Mouse (Mus musculus) lung, embryonic 15.5 days (tissue): ENCODE results near the gene Pnmt. TPM values are rescaled to one million over a fixed set of nuclear protein-coding genes. Genes with fewer than 3 reads are reported as not detected.

Experiments used
- ATAC-seq: fragments of 200-750 bp; cut with Nextera tagmentation; 2 replicates; pipeline ENCODE4 v1.8.0; 2017; ENCODE audit warnings: moderate number of reproducible peaks, borderline replicate concordance; ENCODE audit not compliant: low FRiP score, low TSS enrichment; ENCODE audit errors: extremely low read depth
- H3K27ac ChIP-seq: fragments of 300-500 bp; sonication (generic); 2 replicates; pipeline ENCODE4 v1.5.1; 2015; ENCODE audit warnings: moderate library complexity, mild to moderate bottlenecking, inconsistent platforms
- H3K27me3 ChIP-seq: fragments of 300-500 bp; sonication (generic); 2 replicates; pipeline ENCODE4 v1.6.1; 2015; ENCODE audit warnings: inconsistent platforms
- H3K36me3 ChIP-seq: fragments of 300-500 bp; sonication (generic); 2 replicates; pipeline ENCODE4 v1.6.1; 2015; ENCODE audit warnings: inconsistent platforms
- H3K4me1 ChIP-seq: fragments of 300-500 bp; sonication (generic); 2 replicates; pipeline ENCODE4 v1.6.1; 2015; ENCODE audit warnings: inconsistent platforms
- H3K4me2 ChIP-seq: fragments of 300-500 bp; sonication (generic); 2 replicates; pipeline ENCODE4 v1.6.1; 2015; ENCODE audit warnings: inconsistent platforms, mild to moderate bottlenecking, moderate library complexity
- H3K4me3 ChIP-seq: fragments of 300-500 bp; sonication (generic); 2 replicates; pipeline ENCODE4 v1.5.1; 2015; ENCODE audit warnings: mild to moderate bottlenecking, inconsistent platforms
- H3K9ac ChIP-seq: fragments of 300-500 bp; sonication (generic); 2 replicates; pipeline ENCODE4 v1.6.1; 2015; ENCODE audit warnings: inconsistent platforms
- H3K9me3 ChIP-seq: fragments of 300-500 bp; sonication (generic); 2 replicates; pipeline ENCODE4 v1.6.1; 2016; ENCODE audit warnings: inconsistent platforms
- WGBS: fragments of 180-500 bp; shearing (Covaris S2); methylation state at CpG from one replicate; pipeline ENCODE4 v1.1.7; 2015; 5-methylcytosine and 5-hydroxymethylcytosine counted together
- polyA plus RNA-seq: library from polyadenylated mRNA; unstranded; fragments of >200 nt; fragmentation: Nextera tagmentation; extraction: Ambion mirVana; gene quantifications from 2 replicates; pipeline ENCODE4 v1.2.1, GENCODE M21; 2015

Pnmt gene
- polyA plus RNA-seq, result 0.12 TPM in 1 of 2 replicates, not detected in the other

DNA sequence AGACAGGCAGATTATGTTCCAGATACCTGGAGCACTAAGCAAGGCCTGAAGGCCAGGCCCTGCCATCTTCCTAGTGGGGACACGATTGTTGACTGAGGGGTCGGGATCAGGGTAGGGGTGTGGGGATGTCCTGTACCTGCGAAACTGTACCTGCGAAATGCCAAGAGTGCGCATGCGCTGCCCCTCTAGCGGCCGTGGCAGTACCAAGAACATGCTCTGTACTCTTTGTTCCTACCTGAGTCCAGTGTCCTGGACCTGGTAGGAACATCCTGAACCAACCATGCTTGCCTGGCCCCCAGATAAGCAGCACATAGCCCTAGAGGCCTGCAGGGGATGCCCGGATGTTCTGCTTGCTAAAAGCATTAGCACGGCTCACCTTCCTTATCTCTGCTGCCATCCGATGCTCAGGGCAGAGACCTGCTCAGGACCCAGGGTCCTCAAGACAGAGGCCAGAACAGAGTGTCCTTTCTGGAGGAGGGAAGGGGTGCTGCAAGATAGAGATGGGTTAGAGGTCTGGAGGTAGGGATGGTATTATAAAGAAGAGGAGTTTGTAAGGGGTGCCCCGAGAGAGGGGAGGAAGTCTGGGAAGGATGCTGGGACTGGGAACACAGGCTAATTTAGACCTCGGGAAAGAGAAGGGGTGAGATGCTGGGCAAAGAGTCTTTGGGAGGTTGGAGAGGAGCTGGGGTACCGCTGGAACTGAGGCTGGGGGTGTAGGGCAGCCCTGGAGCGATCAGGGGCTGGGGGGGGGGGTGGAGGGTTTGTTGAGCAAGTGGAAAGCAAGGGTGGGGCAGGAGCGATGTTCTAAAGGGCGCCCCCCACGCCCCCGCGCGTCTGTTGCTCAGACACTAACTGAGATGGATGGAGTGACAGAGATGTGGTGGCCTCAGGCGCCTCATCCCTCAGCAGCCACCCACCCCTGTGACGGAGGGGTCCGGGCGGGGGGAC is at the start of gene Pnmt:
Pnmt (plus strand) TSS at position 813 of the 948 bp plus-strand sequence.
- no peak within 1 kb of the TSS for H3K9ac ChIP-seq
- no peak within 1 kb of the TSS for H3K27ac ChIP-seq
- H3K9me3 ChIP-seq, result no peaks in the 10 kb centered on the region
- 38% methylated on average over 25 of the region's 25 CpGs for WGBS
- ATAC-seq, result no peak
- no peak within 1 kb of the TSS for H3K4me2 ChIP-seq
- peaks cover 54% of the 10 kb centered on the region for H3K27me3 ChIP-seq
- H3K4me1 ChIP-seq, result peaks cover 28% of the 10 kb centered on the region
- 0 out of 2 replicates have a peak, but pooled peaks cover under 1% of the 10 kb centered on the region for H3K36me3 ChIP-seq
- H3K4me3 ChIP-seq, result no peak within 1 kb of the TSS

DNA sequence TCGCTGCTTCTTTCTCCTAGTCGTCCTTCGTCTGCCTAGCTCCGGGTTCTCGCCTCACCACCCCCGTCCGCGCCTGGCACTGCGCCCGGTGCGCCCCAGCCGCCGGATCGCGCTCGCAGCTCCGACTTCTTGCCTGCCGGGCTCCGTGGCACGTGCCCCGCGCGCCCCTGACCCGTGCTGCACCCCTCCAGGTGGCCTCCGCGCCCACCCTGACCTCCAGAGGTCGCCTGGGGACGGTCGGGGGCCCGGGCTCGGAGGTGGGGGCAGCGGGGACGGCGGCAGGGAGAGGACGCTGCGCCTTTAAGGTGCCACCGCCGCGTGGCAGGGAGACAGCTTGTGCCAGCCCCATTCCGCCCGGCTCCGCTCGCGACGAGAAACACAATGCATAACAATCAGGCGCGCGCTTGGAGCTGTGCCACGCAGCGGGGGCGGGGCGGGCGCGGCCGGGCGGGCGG is 47.7 kb upstream of the Pnmt start:
- Histone ChIP-seq H3K4me2 (peak overlapping the region; percentile 96), H3K27ac (no peak overlapping the region), H3K4me3 (peak overlapping the region; percentile 49), H3K9ac (peak overlapping the region; percentile 43), H3K4me1 (peaks cover 24% of the 10 kb centered on the region), H3K9me3 (no peaks in the 10 kb centered on the region), H3K36me3 (no peaks in the 10 kb centered on the region), H3K27me3 (peaks cover 89% of the 10 kb centered on the region)
- ATAC-seq, result no peak
- under 1% methylated on average over 56 of the region's 57 CpGs for WGBS

DNA sequence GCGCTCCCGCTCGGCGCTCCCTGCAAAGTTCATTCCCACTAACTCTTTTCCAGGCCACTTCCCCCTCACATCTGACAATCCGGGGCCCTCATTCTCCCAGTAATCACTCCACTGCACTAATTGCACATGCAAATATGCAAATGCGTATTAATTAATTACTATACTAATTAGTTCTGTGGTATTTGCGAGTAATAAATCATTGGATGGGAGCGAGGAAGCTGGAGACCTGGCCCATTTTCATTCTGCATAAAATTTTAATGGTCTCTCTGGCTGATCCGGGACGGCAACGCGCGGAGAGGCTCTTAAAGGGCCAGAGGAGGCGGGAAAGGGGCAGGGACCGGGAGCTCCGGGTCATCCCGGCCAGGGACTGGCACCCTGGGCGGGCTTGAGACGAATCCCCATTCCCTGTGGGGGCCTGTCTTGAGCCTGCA is 47.2 kb upstream of the Pnmt start:
- peak overlapping the region; percentile 43; the same call in 1 of the 2 replicates for H3K9ac ChIP-seq
- WGBS, result 0% methylated on average over 19 of the region's 19 CpGs
- H3K9me3 ChIP-seq, result no peaks in the 10 kb centered on the region
- peaks cover 24% of the 10 kb centered on the region for H3K4me1 ChIP-seq
- no peak for ATAC-seq
- H3K27me3 ChIP-seq, result peaks cover 85% of the 10 kb centered on the region
- H3K27ac ChIP-seq, result no peak overlapping the region
- H3K36me3 ChIP-seq, result no peaks in the 10 kb centered on the region
- H3K4me3 ChIP-seq, result peak overlapping the region; percentile 49
- H3K4me2 ChIP-seq, result peak overlapping the region; percentile 96

DNA sequence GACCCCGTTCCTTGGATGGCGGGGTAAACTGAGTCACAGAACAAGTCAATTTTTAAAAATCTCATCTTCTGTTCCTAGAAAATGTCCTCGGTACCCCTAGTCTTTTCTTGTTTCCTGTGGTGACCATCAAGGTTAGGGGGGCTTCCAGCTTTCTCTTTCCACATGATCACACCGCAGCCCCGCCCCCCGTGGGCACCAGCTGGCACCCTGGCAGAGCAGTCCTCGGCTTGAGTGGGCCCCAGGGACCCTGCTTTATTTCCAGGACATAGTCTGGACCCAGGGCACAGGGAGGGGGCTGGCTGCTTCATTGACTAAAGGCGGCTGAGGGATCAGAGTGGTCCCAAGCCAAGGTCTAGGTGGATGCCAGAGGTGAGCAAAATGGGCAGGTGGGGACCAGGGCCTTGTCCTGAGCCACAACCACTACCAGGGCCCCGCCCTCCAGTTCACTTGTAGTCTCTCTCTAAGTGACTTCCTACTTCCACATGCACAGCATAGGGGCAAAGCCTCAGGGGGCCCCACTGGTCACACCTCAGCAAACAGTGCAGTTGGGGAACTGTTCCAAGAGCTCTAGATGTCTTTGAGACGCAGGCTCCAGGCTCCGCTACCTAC is 46.5 kb upstream of the Pnmt start:
- Histone ChIP-seq H3K36me3 (no peaks in the 10 kb centered on the region), H3K9me3 (no peaks in the 10 kb centered on the region), H3K4me1 (peaks cover 20% of the 10 kb centered on the region), H3K27ac (no peak overlapping the region), H3K4me2 (peak overlapping the region; percentile 96), H3K4me3 (peak overlapping the region; percentile 49), H3K9ac (no peak overlapping the region), H3K27me3 (peaks cover 83% of the 10 kb centered on the region)
- 9% methylated on average over 11 of the region's 11 CpGs for WGBS
- 0 out of 2 replicates have a peak, but pooled peaks have one; percentile 9 for ATAC-seq

DNA sequence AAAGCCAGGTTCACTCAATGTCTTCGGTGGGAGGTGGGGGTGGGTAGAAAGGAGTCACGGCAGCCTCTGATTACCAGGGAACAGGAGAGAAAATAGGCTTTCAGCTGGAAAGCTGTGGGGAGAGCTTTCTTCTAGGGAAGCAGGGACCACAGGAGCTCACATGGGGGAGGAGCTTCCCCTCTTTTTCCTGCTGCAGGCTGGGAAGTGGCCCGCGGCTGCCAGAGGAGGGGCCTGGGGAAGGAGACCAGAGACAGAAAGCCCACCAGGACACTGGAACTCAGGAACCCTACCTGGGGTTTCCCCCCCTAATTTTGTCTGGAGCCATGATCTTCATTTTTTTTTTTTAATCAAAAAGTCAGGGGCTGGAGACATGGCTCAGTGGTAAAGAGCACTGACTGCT is 45.7 kb upstream of the Pnmt start:
- no peak overlapping the region for H3K27ac ChIP-seq
- no peak overlapping the region for H3K4me2 ChIP-seq
- no peaks in the 10 kb centered on the region for H3K36me3 ChIP-seq
- H3K9ac ChIP-seq, result no peak overlapping the region
- H3K27me3 ChIP-seq, result peaks cover 83% of the 10 kb centered on the region
- H3K4me3 ChIP-seq, result no peak overlapping the region
- WGBS, result 13% methylated on average over 3 of the region's 4 CpGs
- no peak for ATAC-seq
- peaks cover 20% of the 10 kb centered on the region for H3K4me1 ChIP-seq
- H3K9me3 ChIP-seq, result no peaks in the 10 kb centered on the region

DNA sequence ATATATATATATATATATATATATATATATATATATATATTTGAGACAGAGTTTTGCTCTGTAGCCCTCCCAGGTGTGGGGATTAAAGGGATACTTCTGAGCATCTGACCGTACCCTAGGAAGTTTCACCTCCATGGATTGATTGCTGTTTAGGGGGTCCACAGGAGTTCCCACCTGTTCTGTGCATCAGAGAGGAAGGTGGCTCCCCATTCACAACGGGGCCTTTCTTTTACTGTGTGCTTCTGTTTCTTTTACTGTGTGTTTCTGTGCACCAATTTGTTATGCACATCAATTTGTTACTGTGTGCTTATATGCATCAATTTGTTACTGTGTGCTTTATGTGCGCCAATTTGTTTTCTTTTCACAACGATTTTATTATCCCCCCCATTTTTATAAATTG is 45.1 kb upstream of the Pnmt start:
- H3K4me3 ChIP-seq, result no peak overlapping the region
- H3K27me3 ChIP-seq, result peaks cover 82% of the 10 kb centered on the region
- H3K4me1 ChIP-seq, result peaks cover 20% of the 10 kb centered on the region
- no peak overlapping the region for H3K4me2 ChIP-seq
- ATAC-seq, result no peak
- H3K27ac ChIP-seq, result no peak overlapping the region
- no peak overlapping the region for H3K9ac ChIP-seq
- H3K36me3 ChIP-seq, result no peaks in the 10 kb centered on the region
- 47% methylated on average over 4 of the region's 4 CpGs for WGBS
- no peaks in the 10 kb centered on the region for H3K9me3 ChIP-seq

DNA sequence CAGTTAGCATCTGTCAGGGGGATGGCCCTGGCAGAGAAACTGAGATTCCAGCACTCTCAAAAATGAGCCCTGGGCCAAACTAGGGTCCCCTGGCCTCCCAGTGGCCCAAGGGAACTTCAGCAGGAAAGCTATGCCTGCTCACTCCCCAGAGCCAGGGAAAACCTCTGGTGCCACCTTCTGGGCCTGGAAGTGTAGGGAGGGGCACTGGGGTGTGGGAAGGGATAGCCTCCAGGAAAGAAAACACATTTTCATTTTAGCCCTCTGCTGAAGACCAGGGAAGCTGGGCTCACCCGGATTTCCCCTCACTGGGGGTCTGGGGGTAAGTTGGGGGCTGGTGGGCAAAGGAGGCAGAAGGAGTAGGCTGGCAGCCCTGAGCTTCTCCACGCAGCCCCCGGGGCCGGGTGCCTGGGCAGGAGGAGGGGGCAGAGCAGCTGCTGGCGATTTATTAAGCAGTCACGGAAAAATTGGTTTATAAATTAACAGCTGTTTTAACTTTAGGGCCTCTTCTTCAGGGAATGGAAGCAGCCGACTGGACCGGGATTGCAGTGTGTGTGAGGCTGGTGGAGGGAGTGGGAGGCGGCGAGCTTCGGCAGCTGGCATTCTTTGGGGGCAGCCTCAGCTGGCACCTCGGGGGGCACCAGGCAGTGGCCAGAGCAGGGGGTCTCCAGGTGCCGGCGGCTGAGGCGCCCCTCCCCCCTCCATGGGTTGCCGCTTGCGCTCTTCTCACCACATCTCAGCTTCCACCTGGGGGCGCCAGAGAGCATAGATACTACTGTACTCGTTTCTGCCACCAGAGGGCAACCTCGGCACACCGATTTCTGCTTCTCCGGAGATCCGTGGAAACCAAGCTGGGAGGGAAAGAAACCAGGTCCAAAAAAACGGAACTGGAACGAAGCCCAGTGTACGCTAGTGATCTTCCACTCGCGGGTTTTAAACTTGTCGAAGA is 44.0 kb upstream of the Pnmt start:
- Histone ChIP-seq H3K27ac (no peak overlapping the region), H3K9ac (no peak overlapping the region)
- 0 out of 2 replicates have a peak, but pooled peaks have one; percentile 25 for ATAC-seq

DNA sequence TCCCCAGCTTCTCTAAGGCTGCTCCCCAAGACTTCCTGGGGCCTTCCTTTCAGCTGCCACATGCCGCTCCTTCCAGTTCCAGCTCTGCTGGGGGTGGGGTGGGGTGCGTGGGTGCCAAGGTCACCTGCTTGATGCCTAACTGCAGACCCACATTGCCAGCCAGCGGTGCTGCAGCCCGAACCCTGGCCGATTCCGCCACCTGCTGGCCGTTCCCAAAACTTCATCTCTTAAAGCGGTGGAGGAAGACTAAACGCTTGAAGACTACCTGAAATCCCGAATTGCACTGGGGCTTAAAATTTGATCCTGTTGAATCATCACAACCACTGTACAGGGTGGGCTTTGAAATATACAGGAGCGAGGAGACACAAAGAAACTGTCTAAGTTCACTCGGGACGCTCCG is 41.0 kb upstream of the Pnmt start:
- H3K27me3 ChIP-seq, result peaks cover 82% of the 10 kb centered on the region
- H3K4me3 ChIP-seq, result no peak overlapping the region; the same call in 1 of the 2 replicates
- no peak for ATAC-seq
- H3K9ac ChIP-seq, result no peak overlapping the region
- no peaks in the 10 kb centered on the region for H3K9me3 ChIP-seq
- H3K27ac ChIP-seq, result no peak overlapping the region
- H3K4me1 ChIP-seq, result peaks cover 22% of the 10 kb centered on the region
- H3K4me2 ChIP-seq, result peak overlapping the region; percentile 38; the same call in 1 of the 2 replicates
- 1% methylated on average over 14 of the region's 14 CpGs for WGBS
- no peaks in the 10 kb centered on the region for H3K36me3 ChIP-seq

More for the DNA sequence above, 44.0 kb upstream of the Pnmt start:
- Histone ChIP-seq H3K27me3 (peaks cover 82% of the 10 kb centered on the region), H3K4me3 (peak overlapping the region; percentile 33), H3K36me3 (no peaks in the 10 kb centered on the region), H3K4me1 (peaks cover 20% of the 10 kb centered on the region), H3K9me3 (no peaks in the 10 kb centered on the region), H3K4me2 (peak overlapping the region; percentile 68)
- WGBS, result 2% methylated on average over 29 of the region's 29 CpGs

DNA sequence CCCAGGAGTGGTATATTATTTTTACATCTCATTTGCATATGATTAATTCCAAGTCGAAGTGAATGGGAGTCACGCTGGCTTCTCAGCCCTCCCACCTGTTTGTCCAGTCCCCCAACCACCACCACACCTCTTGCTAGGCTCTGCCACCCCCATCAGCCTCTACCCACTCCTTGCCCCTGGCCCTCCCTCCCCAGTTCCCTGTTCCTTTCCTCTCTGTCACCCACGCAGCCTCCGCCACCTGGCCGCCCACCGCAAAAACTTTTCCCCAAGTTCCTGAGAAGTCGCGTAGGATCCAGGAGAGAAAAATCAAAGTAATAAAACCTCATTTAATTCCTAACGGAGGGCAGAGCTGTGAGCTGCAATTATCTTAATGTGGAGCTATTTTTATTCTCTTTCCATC is 40.1 kb upstream of the Pnmt start:
- Histone ChIP-seq H3K9me3 (no peaks in the 10 kb centered on the region), H3K4me1 (peaks cover 22% of the 10 kb centered on the region), H3K27ac (no peak overlapping the region), H3K4me2 (no peak overlapping the region), H3K36me3 (no peaks in the 10 kb centered on the region), H3K27me3 (peaks cover 83% of the 10 kb centered on the region), H3K9ac (no peak overlapping the region), H3K4me3 (no peak overlapping the region)
- no peak for ATAC-seq
- WGBS, result 18% methylated on average over 9 of the region's 9 CpGs

DNA sequence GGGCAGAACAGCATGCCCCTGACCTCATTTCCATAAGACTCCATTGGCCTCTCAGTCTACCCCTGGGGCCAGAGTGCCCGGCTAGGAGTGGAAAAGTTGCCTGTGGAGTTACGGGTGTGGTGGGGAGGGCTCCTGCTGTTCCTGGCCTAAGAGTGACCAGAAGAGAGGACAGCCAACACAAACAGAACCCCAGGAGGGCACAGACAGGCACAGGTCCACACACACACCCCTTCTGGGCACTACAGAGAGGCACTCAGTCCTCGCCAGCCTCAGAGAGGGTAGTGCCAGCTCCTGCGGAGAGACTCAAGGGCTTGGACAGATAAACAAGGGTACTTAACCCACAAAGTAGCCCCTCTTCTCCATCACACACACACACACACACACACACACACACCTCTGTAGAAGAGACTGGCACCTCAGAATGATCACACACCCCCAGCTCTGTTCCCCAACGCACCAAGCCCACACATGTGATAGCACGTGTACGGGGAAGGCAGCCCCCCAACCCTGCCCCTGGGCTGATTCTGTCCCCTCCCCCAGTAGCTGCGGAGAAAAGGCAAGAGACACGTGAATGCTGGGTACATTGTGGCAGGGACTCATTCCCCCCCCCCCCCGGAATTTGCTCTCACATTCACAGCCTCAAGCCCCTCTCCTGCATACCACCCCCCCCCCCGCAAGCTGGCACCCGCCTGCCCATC is 38.7 kb upstream of the Pnmt start:
- WGBS, result 7% methylated on average over 11 of the region's 12 CpGs
- peaks cover 82% of the 10 kb centered on the region for H3K27me3 ChIP-seq
- H3K4me2 ChIP-seq, result peak overlapping the region; percentile 91; the same call in 1 of the 2 replicates
- H3K4me3 ChIP-seq, result no peak overlapping the region
- H3K27ac ChIP-seq, result no peak overlapping the region
- peaks cover 17% of the 10 kb centered on the region for H3K4me1 ChIP-seq
- no peak for ATAC-seq
- H3K9me3 ChIP-seq, result no peaks in the 10 kb centered on the region
- H3K9ac ChIP-seq, result no peak overlapping the region
- no peaks in the 10 kb centered on the region for H3K36me3 ChIP-seq
